Mouse (Mus musculus): ENCODE results near the gene Gm28870.
"Not testable (repeated sequence)": the region's sequence is repeated elsewhere in the genome, so short reads cannot be mapped to it uniquely, and the experiment has no call there.

The Gm28870 gene

DNA sequence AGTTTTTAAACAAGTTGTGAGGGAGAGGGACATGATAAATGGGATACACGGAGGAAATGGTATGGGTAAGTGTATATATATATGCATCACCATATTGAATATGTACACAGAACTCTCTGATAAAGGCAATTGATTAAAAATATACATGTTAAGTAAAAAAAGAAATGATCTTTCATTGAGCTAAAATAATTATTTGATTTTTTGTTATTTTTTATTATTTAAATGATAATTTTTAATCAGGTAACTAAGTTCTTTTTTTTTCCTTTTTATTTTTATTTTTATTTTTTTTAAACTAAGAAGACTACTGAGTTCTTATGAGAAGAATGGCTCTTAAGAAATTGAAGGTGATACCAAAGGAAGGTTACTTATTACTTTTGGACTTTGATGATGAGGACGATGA, at the start of gene Gm28870:
Gene Gm28870 (plus strand): TSS at position 301 of the 400 bp plus-strand sequence.
- not testable (repeated sequence) for DNase-seq (ENCODE audit: extremely low spot score, low spot score)
